Mouse (Mus musculus) cerebellum, postnatal 10 days (tissue): ENCODE data around the gene Gm8909.
A peak's percentile ranks its signal among the peaks of the same experiment; 100 is the strongest.
"Not testable (repeated sequence)": the region's sequence is repeated elsewhere in the genome, so short reads cannot be mapped to it uniquely, and the experiment has no call there.

ENCODE experiments used
- DNase-seq, 2 experiments: peaks; one replicate each; pipeline ENCODE4 v3.0.0; 2021; ENCODE audit warnings: mixed read lengths in 2 of 2

The Gm8909 gene

DNA sequence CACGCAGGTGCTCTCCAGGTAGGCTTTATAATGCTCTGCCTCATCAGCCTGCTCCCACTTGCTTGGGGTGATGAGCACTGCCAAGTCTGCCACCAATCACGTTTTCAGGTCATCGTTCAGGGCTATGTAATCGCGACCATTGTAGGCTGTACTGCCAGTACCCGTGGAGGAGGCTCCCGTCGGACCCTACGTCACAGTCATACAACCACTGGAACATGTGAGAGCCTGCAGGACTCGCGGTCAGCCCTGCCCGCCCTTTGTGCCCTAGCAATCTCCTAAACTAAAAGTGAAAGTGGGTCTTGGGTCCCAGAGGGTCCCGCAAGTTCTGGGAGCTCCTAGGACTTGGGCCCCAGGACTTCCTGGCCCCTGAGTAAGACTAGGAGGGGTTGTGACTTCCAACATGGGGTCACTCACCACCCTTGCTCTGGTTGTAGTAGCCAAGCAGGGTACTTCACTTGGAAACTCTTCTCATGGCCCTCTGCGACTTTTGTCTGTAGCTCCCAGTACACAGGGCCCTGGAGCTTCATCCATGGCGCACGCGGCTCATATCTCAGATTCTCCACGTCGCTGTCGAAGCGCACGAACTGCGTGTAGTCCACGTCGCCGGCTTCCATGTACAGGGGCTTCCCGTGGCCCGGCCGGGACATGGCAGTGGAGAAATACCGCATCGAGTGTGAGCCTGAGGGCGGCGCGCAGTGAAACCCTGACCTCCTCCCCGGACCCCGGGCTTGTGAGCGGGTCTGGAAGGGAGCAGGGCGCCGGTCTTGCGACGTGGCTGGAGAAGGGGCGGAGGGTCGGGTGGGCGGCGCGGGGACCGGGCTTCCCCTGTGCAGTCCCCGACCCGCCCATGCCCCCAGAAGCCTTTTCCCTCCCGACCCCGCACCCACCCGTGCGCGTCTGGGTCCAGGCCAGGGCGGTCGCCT lies 6.9 kb downstream of the Gm8909 start:
- DNase-seq: no peak

GRCm38 (mm10) chr17:36158264-36158663 lies 10.1 kb downstream of the Gm8909 start:
- DNase-seq: not testable (repeated sequence)

GRCm38 (mm10) chr17:36157782-36158181 lies 10.6 kb downstream of the Gm8909 start:
- peak in 1 of 2 experiments; percentile 12 for DNase-seq

- no peak for DNase-seq
Observed at GRCm38 (mm10) chr17:36154271-36155149, 13.8 kb downstream of the Gm8909 start.

DNA sequence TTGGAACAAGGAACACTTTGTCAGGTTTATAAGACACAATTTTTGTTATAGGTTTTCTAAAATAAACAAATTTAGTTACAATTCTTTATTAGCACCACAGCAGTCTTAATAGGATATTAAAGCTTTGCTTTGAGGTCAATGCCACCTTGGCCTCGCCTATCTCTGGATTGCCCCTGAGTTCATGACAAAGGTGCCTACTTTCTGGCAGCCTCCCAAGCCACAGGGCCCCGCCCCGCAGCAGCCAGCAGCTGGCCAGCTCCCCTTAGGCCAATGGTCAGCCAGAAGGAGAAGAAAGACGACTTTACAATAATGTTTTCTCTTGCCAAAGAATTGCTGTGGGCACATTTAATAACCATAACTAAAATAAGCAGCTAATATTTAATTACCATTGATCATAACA lies 17.1 kb downstream of the Gm8909 start:
- DNase-seq: not testable (repeated sequence)

GRCm38 (mm10) chr17:36148468-36148867 lies 19.9 kb downstream of the Gm8909 start:
- DNase-seq: not testable (repeated sequence)

DNA sequence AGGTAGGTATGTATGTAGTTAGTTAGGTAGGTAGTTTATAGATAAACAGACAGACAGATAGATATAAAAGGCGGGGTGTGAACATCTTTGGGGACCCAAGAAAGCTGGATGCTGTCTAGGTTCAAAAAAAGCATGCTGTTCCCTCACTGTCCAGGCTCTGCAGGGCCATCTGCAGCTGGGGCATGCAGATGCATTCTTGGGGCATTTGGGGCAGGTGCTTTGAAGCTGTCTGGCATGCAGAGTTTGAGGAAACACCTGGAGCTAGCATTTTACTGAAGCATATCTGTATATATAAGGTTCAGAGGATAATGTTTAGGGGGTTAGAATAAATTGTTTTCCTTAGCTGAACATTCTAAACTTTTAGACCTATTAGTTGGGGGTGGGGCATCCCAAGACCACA lies 21.4 kb downstream of the Gm8909 start:
- DNase-seq: not testable (repeated sequence)

DNA sequence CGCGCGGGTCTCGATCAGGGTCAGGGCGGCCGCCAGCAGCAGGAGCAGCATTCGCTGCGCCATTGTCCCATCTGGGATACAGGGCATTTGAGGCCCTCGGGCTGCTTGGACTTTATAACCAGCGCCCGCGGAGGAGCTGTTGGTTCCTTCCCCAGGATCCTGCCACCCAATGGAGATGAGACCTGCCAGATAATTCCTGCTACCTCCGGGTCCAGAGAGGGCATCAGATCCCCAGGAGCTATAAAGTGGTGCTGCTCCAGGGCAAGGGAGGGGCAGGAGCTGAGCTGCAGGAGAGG lies 22.5 kb downstream of the Gm8909 start:
- not testable (repeated sequence) for DNase-seq

GRCm38 (mm10) chr17:36145111-36145860 lies 23.1 kb downstream of the Gm8909 start:
- peak in 1 of 2 experiments; percentile 14 for DNase-seq

DNA sequence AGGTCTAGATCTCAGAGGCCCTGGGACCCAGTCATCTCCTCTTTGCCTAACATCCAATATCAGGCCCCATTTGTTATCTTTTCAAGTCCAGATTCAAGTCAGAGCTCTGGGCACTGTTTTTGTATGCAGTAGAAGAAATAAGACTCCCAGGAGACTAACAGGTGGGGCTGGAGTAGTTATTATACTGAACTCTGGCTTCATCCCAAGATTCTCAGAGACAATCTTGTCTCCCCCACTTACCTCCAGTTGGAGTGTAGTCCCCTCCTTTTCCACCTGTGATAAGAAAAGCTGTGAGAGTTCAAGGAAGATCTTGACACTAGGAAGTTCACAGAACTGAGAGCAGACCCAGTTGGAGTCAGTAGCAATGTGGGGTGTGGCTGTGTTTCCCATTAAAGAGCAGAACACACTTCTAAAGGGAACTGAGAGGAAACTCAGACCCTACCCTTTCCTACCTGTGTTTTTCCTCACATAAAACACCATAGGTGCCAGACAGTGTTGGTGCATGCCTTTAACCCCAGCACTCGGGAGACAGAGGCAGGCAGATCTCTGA lies 32.0 kb downstream of the Gm8909 start:
- not testable (repeated sequence) for DNase-seq

GRCm38 (mm10) chr17:36135421-36136231 lies 32.7 kb downstream of the Gm8909 start:
- not testable (repeated sequence) for DNase-seq

GRCm38 (mm10) chr17:36131516-36132265 lies 36.6 kb downstream of the Gm8909 start:
- DNase-seq: no peak

DNA sequence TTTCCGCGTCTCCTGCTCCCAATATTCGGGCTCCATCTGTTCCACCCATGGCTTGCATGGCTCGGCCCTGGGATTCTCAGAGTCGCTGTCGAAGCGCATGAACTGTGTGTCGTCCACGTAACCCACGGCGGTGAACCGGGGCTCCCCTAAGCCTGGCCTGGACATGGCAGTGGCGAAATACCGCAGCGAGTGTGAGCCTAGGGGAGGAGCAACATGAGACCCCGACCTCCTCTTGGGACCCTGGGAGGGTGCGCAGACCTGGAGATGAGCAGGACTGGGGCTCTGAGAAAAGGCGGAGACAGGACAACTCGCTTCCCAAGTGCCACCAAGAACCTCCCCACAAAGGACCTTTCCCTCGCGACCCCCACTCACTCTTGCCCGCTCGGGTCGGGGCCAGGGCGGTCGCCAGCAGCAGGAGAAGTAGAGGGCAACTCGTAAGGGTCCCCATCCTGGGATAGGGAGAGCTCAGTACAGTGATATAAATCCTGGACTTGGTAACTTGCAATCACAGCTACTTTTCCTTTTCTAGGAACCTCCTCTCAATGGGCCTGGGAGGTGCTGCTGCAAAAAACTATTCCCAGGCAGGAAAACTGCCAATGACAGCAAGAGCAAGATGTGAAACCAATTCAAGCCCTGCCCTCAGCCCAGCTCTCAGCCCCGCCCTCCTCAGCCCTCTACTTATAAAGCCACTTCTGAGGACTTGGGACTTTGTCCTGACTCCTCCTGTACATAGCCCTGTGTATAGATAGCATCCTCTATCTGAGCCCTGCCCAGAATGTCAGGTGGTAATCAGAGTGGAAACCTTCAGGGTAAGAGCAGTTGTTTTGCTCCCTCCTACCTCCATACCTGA lies 39.1 kb downstream of the Gm8909 start, which contains the start of gene Gm7030:
Gene Gm7030, minus strand, starts transcription at position 458 of the 850 bp plus-strand sequence.
- DNase-seq: not testable (repeated sequence)

- DNase-seq: not testable (repeated sequence)
Observed at GRCm38 (mm10) chr17:36128525-36128924, 39.8 kb downstream of the Gm8909 start.

DNA sequence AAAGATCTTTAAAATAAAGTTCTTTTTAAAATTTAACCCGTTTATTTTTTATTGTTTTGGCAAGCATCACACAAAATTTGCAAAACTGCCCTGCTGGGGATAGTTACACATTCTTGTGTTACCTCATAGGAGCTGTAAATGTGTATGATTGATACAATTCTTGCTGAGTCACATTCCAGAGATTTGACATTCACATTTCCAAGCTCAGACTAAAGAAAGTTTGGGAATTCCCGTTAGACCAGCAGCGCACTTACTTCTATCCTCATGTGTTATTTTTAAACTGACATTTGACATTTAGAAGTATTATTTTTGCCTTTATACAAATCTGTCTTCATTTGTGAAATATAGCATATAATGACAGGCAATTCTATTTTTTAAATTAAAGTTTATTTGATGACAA lies 44.2 kb downstream of the Gm8909 start:
- DNase-seq: not testable (repeated sequence)

- DNase-seq: peak in 1 of 2 experiments; percentile 39
Observed at GRCm38 (mm10) chr17:36121352-36122020, 46.9 kb downstream of the Gm8909 start, which contains the start of gene Gm19684. Gene Gm19684, plus strand, starts transcription at chr17:36121678.

DNA sequence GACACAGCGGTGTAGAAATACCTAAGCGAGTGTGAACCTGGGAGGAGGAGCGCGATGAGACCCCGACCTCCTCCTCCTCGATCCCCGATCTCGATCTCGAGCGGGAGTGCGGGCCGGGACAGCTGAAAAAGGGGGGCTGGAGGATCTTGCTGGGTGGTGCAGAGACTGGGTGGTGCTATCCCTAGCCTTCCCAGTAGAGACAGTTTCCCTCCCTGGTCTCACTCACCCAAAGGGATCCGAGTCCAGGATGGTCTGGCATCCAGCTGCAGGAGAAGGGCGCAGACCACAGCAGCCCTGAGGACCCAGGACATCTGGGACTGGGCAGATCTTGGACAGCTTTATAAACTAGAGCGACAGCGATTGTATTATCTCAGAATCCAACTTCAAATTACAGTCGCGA lies 47.5 kb downstream of the Gm8909 start:
- not testable (repeated sequence) for DNase-seq

DNA sequence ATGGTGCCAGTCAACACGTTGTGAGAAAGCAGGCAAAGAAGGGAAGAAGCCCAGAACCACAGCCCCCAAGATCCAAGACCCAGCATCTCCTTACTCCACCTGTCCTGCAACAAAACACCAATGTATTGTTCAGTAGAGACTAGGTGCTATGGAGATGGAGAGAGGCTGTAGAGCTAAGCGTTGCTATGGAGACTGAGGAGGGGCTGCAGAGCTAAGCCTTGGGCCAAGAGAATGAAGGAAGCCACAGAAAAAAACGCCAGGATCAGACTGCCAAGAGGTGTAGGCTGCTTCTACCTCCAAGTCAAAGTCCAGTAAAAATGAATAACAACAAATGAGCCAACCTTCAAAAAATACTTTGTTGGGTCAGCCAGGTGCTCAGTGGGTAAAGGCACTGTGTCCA lies 51.8 kb downstream of the Gm8909 start:
- DNase-seq: not testable (repeated sequence)
